Mouse (Mus musculus) megakaryocyte, adult 5-6 weeks (primary cell): ENCODE data around the gene Ptpn7. TPM values are rescaled to one million over a fixed set of nuclear protein-coding genes. Genes with fewer than 3 reads are reported as not detected.

ENCODE experiments used
- ATAC-seq: 2 replicates; pipeline ENCODE4 v1.8.0; 2016; ENCODE audit warnings: mild to moderate bottlenecking, inconsistent platforms; ENCODE audit not compliant: poor library complexity, severe bottlenecking
- total RNA-seq, 2 experiments: library from RNA; stranded (forward) in 1 of 2; stranded (reverse) in 1 of 2; fragments of 153-499, 151-499 nt in 1 of 2; fragments of 221-1000, 200-1000 nt in 1 of 2; gene quantifications; 2 replicates each; pipeline versions ENCODE4 v1.2.3 to v1.2.4; 2015 to 2017

The Ptpn7 gene
- total RNA-seq, 2 experiments from 2014 or later, result 25.5 to 49.7 TPM

DNA sequence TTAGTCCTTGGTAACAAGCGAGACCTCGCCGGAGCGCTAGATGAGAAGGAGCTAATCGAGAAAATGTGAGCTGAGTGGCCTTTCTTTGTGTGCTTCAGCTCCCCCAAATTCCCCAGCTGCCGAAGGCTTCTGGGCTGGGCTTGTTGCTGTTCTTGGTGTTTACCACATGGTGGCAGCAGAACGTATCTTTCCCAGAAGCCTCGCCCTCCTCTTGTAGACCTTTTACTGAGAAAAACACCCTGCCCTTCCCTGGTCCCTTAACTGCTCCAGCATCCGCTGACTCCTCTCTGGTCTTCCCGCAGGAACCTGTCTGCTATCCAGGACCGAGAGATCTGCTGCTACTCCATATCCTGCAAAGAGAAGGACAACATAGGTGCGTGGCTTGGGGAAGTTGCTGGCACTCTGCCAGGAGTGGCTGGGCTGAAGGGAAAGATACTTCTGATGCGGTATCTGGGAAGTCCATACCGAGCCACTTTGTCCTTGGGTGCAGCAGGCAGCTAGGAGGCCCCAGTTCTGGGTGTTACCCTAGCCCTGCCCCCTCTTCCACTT is 22.0 kb downstream of the Ptpn7 start:
- ATAC-seq, result peak; percentile 91

DNA sequence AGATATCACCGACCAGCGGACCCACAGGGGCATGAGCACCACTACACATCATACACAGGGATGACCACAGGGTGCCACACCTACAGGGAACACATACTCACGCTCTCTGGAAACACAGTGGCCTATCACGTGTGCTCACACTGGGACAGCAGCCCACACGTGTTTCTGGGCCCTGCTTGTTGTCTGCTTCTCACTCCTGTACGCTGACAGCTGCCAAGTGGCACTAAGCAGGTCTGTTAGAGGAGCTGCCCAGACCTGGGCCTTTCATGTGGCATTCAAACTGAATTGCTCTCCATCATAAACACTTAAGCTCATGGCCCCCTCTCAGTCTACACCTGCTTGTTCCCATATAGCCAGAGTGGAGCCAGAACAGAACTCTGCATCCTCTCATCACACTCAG is 23.8 kb downstream of the Ptpn7 start:
- ATAC-seq, result no peak

DNA sequence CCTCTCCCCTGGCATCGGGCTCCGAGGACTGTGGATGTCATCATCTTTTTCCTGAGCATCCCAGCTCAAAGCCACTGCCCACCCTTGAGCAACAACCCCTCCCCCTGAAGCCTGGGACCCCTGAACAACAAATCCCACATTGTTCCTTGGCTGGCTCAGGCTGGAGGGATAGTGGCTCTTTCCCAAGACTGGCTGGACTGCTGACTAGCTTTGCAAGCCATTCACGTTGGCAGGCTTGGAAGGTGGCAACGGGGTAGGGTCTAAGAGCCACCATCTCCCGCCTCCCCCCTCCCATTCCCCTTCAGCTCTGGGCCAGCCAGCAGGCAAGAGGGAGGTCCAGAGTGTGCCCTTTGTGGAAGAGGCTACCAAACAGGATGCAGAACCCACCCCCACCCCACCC is 26.1 kb downstream of the Ptpn7 start:
- ATAC-seq, result no peak

DNA sequence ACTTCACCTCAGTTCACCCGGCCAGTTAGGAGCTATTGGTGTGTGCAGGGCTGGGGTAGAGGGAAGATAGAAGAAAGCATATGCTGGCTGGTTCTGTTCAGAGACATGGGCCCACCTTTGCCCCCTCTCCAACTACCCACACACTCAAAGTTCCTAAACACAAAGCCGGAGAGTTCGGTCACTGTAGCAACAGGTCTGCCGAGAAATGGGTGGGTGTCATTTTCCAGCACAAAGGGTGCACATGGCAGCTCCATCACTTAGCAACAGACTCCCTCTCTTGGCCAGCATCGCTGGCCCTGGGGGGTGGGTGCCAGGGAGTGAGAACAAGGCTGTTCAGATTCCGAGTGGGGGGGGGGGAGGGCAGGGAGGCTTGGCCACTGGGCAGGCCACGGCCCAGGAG is 26.6 kb downstream of the Ptpn7 start:
- no peak for ATAC-seq

DNA sequence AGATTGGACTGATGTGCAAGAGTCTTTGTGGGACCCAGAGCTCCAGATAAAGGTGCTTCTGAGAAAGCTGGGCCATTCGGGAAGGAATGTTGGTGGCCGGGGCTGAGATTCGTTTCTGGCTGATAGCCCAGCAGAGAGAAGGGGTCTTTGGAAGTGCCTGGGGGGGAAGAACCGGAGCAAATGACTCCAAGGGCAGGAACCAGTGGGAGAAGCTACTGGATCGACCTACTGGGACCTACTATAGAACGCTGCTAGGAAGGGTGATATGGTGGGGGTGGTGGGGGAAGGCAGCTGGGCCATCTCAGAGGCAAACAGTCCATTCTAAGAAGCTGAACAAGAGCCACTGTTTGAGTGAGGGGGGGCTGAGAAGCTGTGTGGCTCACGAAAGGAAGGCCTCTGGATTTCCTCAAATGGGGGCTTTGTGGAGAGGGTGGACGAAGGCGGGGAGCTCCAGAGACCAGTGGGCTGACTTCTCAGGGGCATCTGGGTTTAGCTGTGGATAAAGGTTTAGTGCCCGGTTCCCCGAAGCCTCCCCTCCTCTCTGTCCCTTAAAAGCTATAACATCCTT is 27.1 kb downstream of the Ptpn7 start:
- ATAC-seq, result no peak

DNA sequence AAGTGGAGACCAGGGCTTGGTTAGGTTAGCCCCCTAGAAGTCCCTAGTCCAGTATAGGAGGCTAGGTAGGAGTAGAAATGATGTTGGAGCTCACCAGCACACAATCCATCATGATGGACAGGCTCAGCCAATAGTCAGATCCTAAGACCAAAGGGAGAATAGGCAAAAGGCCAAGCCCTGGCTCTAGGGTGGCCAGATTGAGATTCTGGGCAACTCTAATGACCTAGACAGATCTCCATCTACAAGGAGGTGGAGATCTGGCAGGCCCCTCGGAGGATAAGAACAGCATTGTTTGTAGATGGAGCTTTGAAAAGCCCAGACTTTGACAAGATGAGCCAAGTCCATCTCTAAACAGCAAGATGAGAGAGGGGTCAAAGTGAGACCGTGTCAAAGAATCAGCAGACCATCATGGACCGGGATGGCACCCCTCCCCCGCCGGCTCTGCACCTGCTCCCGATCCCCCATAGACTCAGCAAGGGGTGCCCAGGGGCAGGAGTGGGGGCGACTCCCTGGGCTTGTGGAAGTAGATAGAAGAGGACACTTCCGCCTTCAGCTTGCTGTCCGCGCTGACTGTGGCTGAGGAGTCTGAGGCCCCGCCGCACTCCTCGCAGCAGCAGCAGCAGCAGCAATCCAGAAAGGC is 28.0 kb downstream of the Ptpn7 start:
- ATAC-seq, result no peak

DNA sequence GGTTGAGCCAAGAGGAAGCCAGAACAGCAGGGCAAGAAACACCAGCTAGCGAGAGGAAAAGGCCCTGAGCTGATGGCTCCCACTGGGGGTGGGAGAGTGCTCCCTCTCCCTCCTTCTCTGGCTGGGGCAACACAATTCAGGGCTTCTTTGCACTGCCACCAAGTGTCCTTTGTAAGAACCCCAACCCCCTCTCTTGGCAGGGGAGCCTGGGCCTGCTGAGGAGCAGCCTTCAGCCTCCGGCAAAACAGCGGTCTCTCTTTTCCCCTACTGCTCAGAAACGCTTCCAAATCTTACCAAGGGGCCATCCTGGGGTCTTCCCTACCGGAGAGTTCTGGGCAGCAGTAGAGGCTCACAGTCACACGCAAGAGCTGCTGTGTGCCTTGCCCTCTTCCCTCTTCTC is 30.2 kb downstream of the Ptpn7 start:
- ATAC-seq, result no peak

DNA sequence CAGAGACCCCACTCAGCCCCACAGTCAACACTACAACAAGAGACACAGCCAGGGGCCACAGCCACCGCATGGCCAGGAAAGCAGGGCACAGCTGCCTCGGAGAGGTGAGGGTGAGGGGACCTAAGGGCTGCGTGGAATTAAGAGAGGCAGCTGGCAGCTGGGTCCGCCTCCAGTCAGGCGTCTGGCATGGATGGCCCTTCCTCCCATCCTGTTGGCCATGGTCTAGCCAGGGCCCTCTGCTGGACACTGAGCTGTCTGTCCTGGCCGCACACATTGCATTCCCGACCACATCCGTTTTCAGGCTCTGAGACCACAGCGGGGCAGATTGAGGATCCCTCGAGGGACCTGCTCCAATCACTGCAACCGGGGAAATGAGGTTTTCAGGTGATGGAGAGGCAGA is 34.9 kb downstream of the Ptpn7 start, which contains the start of gene Gpr37l1:
Gene Gpr37l1, minus strand, starts transcription at position 247 of the 400 bp plus-strand sequence.
- ATAC-seq, result no peak

DNA sequence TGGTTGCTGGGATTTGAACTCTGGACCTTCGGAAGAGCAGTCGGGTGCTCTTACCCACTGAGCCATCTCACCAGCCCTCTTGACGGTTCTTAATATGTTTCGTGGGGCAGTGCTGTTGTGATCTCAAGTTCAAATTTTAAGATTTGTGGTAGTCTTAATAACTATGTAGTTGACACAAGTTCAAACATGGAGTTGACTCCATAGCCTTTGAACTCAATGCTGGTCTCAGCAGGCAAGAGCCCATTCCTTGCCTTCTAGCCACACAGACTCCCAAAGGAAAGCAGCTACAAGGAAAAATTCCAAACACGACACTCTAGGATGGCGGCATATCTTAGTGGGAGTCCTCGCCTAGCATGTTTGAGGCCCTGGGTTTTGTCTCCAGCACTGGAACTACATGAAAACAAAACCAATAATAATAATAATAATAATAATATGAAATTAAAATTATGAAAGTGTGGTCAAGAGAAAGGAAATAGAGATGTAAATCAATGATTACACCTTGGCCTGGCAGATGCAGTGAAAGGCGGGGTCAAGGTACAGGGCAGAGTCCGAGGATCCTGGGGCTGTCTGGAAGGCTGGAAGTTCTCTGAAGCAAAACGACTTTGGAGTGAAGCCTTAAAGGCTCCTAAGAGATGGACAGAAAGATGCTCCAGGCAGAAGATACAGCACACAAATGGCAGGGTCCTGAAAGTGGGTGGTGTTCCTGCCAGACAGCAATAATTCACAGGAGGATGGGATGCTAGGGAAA is 36.1 kb downstream of the Ptpn7 start:
- no peak for ATAC-seq

DNA sequence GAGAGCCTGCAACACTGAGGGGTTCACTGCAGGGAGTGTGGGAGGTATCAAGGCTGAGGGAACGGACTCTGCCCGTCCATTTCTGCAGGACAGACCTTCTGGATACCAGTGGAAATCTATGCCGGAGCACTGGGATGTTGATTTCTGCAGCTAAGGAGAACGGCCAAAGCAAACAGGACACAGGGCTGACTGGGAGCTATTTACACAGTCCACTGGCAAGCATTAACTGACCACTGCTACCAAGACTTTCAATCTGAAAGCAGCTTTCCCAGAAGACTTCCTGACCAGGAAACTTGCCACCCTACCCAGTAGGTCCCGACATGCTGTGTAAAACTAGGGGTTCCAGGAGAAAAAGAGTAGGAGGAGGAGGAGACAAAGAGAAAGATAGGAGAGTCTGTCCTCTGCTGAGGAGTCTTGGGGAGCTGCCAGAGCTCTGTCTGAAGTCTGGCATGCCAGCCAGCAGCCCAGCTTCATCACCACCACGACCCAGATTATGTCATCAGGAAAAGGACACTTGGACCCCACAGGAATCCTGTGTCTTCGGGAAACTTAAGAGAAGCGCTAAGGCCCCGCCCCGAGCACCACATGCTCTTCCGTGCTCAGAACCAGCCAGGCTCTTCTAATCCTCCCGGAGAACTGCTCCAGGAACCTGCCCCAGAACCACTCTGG is 37.2 kb downstream of the Ptpn7 start:
- no peak for ATAC-seq

DNA sequence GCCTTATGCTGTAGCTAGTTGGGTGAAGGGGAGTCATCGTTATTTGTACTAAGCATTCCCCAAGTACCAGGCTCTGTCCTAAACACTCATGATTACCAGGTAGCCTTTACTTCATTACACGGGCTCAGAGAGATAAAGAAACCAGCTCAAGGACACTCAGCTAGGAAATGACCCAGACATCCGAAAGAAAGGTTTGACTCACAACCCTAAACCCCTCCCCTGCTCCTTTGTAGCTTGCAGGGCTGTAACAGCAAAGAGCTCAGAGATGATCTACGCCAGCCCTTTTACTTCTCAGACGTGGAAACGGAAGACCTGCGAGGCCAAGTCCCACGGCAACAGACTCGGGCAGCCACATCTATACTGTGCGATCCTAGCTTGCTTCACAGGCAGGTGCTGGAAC is 37.8 kb downstream of the Ptpn7 start:
- no peak for ATAC-seq

DNA sequence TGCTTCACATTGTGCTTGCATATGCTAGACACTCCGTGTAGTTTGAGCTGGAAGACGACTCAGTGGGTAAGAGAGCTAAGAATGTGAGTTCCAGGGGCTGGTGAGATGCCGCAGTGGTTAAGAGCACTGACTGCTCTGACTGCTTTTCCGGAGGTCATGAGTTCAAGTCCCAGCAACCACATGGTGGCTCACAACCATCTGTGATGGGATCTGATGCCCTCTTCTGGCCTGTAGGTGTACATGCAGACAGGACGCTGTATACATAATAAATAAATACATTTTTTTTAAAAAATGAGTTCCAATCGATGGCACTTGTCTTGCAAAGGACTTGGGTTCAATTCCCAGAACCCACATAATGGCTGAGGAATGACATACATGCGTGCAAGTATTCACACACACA is 38.7 kb downstream of the Ptpn7 start:
- no peak for ATAC-seq

DNA sequence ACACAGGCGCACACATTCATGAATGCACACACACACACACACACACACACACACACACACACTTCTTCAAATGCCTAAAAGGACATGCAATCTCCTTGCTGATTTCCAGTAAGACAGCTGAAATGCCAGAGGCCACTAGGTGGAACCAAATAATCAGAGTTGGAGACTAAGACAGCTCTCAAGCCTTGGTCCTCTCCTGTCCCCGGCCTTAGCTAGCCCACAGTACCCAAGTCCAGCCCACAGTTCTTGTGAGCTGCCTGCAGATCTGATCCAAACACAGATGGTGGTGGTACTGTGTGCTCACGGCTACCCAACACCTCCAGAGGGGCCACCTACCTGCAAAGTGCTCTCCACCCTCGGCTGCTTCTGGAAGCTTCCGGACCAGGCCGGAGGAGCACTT is 39.5 kb downstream of the Ptpn7 start:
- no peak for ATAC-seq

DNA sequence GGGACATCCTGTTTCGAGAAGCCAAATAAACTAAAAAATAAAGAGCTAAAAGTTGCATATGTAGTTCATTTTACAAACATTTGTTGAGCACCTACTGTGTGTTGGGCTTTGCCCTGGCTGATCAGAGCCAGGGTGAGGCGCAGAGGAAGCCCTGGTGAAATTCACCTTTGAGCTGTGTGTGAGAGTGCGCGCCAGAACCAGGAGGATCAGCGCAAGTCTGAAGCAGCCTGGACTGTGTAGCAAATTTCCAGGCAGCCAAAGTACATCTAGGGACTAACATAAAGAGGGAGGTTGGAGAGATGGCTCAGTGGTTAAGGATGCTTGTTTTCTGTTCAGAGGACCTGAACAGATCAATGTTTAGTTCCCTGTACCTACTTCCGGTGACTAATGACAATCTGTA is 40.8 kb downstream of the Ptpn7 start:
- no peak for ATAC-seq

DNA sequence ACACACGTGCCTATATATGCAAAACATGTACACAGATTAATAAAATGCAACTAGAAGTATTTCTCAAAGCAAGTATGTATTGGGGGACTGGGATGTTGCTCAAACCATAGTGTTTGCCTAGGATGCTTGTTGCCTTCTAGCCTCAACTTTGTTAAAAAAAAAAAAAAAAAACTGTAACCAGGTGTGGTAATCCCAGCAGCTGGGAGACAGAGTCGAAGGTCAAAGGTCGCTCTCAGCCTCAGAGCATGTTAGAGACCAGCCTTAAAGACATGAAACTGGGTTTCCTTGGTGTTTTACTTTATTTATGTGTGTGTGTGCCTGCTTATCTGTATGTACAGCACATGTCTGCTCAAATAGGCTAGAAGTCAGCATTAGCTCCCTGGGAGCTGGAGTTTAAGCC is 42.7 kb downstream of the Ptpn7 start:
- no peak for ATAC-seq

DNA sequence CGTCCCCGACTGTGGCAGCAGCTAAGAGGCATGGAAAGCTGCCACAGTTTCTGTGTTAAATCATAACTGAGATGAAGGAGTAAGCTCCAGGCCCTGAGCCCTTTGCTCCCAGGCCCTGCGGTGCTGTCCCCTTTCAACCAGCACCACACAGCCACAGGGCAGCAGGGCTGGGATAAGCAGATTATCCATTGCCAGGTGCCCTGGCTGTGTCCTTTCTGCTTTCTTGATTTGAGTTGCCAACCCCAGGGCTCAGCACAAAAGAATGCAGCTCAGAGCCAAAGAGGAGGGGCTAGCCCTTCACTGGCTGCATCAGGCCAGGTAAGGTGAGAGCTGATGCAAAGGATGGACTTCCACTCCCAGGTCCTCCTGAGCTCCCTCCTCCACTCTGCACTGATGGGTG is 45.2 kb downstream of the Ptpn7 start:
- no peak for ATAC-seq

DNA sequence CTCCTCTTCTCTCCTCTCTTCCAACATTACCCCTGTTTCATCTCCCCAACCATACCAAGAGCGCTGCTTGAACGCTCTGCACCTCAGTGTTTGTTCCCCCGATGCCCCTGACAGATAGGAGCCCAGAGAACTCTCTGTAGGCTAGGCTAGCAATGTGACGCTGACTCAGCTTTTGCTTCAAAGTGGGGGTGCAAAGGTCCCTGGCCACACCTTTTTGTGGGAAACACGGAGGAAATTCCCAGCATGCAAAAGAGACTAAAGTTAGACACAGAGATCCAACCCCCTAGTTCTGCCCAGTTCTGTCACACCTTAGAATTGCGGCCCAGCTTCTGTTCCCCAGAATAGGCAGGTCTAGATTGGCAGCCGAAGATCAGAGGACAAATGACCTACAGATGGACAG is 46.4 kb downstream of the Ptpn7 start:
- ATAC-seq, result no peak

DNA sequence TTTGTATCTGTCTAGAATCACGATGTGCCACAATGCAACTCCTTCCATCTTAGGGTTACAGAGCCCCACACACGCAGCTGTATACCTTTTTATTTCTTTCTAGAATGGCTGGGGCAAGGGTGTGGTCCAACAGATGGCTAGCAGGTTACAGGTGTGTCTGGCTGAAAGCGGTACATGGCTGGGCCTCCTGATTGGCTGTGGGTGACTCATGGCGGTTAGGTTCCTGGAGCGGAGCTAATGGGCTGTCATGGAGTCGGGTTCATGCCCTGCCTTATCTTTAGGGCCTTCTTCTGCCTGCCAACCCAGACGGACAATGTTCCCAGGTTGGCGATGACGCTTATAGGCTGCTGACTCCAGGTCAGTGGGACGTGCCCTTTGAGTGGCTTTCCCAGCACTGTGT is 48.3 kb downstream of the Ptpn7 start:
- ATAC-seq, result no peak

DNA sequence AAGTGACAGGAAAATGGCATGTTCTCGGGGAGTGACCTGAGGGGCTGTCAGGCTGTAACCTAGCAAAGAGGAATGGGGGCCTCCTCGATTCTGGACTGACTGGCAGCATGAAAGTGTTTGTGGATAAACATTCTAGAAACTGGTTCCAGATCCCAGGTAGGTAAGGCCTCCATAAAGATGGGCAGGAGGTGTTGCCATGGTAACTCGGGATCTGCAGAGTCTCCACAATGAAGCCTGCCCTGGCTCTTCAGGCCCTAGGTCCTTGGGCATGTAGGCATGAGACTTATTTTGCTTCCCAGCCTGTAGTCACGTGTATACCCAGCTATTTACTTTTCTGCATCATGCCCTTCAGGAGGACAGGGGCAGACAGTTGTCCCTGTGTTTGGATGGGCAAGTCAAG is 48.8 kb downstream of the Ptpn7 start:
- ATAC-seq, result no peak

DNA sequence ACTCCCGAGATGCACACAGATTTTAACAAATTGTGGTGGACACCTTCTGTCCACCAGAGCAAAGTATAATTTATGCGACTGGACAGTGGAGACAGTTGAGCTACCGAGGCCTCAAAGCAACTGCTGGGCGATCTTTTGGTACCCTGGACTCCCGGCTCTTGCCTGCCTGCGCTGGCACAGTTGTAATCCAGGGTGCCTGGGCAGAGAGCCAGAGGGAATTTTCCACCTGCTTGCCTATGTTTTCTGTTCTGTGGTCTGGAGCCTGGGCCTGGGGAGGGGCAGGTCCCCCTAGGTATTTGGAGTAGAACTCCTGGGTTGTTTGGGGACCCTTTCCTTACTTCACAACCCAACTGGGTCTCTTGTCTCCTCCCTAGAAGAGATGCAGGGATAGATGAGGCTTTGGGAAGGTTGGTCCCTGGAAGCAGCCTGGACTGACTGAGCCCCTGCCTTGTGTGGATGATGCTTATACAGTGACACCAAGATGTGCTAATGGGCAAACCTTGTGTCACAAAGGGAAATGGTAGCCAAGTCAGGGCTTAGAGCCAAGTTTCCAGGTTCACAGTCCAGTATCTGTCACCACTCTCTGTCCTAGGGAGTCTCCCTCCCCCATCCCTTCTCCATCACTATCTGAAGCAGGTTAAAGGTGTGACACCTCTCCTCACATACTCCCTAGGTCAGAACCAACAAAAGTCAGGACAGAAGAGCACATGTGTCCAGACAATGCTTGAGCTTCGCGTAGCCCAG is 49.6 kb downstream of the Ptpn7 start:
- no peak for ATAC-seq

DNA sequence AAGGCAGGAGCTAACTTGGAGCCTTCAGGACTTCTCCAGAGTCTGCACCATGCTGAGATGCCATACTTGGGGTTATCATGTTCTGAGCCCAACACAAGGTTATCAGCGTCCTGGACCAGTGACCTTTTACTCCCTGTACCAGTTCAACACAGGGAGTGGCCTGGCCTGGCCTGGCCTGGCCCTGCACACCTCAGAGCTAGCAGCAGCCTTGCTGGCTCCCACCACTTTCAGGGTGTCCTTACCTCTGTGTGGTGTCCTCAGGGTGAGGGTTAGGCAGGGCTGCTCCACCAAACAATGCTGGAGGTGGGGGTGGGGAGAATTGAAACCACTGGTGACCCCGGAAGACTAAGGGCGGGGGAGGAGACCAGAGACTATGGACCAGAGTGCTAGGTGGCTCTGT is 50.5 kb downstream of the Ptpn7 start:
- ATAC-seq, result no peak
